Mouse (Mus musculus): ENCODE results near the gene Ythdf1. TPM values are rescaled to one million over a fixed set of nuclear protein-coding genes. Genes with fewer than 3 reads are reported as not detected.

Ythdf1 gene
- polyA plus RNA-seq (2015; fragmentation: Nextera tagmentation; extraction: Ambion mirVana) = 52.0 and 52.2 TPM in 2 replicates

DNA sequence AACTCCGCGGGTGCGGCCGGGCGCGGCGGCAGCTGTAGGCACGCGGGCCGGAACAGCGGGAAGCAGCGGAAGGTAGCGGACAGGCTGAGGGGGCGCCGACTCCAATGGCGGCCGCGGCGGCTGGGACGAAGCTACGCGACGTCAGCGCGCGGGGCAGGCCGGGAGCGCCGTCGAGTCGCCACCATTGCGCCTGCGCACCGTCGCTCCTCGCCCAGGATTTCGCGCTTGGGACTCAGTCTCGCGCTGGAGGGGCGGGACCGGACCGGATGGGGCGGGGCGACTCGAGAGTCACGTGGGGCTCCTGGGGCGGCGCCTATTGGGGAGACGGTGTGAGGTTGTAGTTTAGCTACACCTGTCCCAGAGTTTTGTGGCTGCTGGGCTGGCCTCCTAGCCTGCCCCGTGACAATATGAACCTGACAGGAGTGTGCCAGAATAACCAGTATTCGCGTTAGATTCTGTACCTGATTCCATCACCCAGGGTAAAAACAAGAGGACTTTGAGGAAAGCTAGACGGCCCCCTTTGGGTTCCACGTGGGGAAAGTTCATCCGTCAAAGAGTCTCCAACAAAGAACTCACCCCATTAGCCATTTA lies at the start of gene Ythdf1:
Gene Ythdf1 (minus strand): TSS at position 140 of the 591 bp plus-strand sequence.
- peak within 1 kb of the TSS; percentile 75 for H3K4me2 ChIP-seq
- peak within 1 kb of the TSS; percentile 77 for H3K27ac ChIP-seq
- WGBS = under 1% methylated on average over 50 of the region's 56 CpGs
- peak within 1 kb of the TSS; percentile 84 for H3K4me3 ChIP-seq
- peak; percentile 94 for ATAC-seq (replicated peaks)
- H3K9me3 ChIP-seq = no peaks in the 10 kb centered on the region
- H3K9ac ChIP-seq = peak within 1 kb of the TSS; percentile 93
- H3K4me1 ChIP-seq = peaks cover 34% of the 10 kb centered on the region
- peaks cover 14% of the 10 kb centered on the region; the same call in 1 of the 2 replicates for H3K36me3 ChIP-seq (replicated peaks)
- no peaks in the 10 kb centered on the region for H3K27me3 ChIP-seq (replicated peaks)

- H3K4me1 ChIP-seq = peaks cover 29% of the 10 kb centered on the region
- H3K9ac ChIP-seq = peak within 1 kb of the TSS; percentile 90
- H3K4me3 ChIP-seq = peak within 1 kb of the TSS; percentile 84
- H3K27ac ChIP-seq = peak within 1 kb of the TSS; percentile 86
- no peaks in the 10 kb centered on the region for H3K9me3 ChIP-seq
- peak within 1 kb of the TSS; percentile 87 for H3K4me2 ChIP-seq
- peak; percentile 95 for ATAC-seq (replicated peaks)
- H3K36me3 ChIP-seq (replicated peaks) = peaks cover 14% of the 10 kb centered on the region
- no peaks in the 10 kb centered on the region for H3K27me3 ChIP-seq (replicated peaks)
- under 1% methylated on average over 56 of the region's 57 CpGs for WGBS
These were observed 46.4 kb upstream of the Ythdf1 start, which contains the start of gene Arfgap1 for GRCm38 (mm10) chr2:180967010-180967763. TSS of gene Arfgap1 (plus strand) at chr2:180967225.

DNA sequence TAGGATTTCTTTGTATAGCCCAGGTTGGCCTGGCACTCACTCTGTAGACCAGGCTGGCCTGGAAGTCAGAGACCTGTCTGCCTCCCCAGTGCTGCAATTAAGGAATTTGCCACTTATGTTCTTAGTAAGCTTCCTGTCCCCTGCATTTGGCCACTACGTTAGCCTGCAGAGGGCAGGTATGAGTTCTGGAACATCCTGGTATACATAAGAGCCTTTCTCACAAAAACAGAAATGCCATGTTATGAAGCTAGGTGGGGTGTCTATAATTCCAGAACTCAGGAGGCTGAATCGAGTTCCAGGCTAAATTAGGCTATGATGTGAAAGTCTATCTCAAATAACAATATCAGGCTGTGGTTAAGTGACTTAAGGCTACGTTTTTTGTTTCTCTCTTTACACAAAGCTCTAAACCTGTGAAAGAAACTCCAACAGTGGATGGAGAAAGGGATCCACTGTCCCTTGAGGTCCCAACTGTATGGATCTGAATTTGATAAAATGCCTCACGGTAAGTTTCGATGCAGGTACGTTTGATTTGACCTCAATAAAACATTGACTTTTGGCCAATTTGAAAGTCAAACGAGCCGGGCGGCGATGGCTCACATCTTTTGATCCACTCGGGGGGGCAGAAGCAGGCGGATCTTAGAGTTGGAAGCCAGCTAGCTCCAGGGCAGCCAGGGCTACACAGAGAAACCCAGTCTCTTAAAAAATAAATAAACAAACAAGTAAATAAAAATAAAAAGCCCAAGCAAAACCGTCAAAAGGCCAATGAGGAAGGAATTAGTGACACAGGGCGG lies 45.5 kb upstream of the Ythdf1 start:
- peak overlapping the region; percentile 86 for H3K27ac ChIP-seq
- H3K36me3 ChIP-seq (replicated peaks) = peaks cover 5% of the 10 kb centered on the region; the same call in 1 of the 2 replicates
- no peaks in the 10 kb centered on the region for H3K27me3 ChIP-seq (replicated peaks)
- H3K4me3 ChIP-seq = peak overlapping the region; percentile 84
- H3K4me2 ChIP-seq = peak overlapping the region; percentile 87
- H3K9ac ChIP-seq = peak overlapping the region; percentile 90
- H3K4me1 ChIP-seq = peaks cover 29% of the 10 kb centered on the region
- 13% methylated on average over 14 of the region's 14 CpGs for WGBS
- no peaks in the 10 kb centered on the region for H3K9me3 ChIP-seq
- no peak for ATAC-seq (replicated peaks)

- ATAC-seq (replicated peaks) = no peak
- H3K9ac ChIP-seq = no peak overlapping the region
- WGBS = 3% methylated on average over 5 of the region's 5 CpGs
- no peaks in the 10 kb centered on the region for H3K9me3 ChIP-seq
- no peaks in the 10 kb centered on the region for H3K36me3 ChIP-seq (replicated peaks)
- H3K4me1 ChIP-seq = peaks cover 26% of the 10 kb centered on the region
- no peaks in the 10 kb centered on the region for H3K27me3 ChIP-seq (replicated peaks)
- H3K4me2 ChIP-seq = no peak overlapping the region
- no peak overlapping the region for H3K4me3 ChIP-seq
- no peak overlapping the region for H3K27ac ChIP-seq
These were observed 43.2 kb upstream of the Ythdf1 start for GRCm38 (mm10) chr2:180963956-180964355.

- H3K4me1 ChIP-seq = peaks cover 16% of the 10 kb centered on the region
- no peak overlapping the region for H3K9ac ChIP-seq
- no peaks in the 10 kb centered on the region for H3K9me3 ChIP-seq
- H3K27me3 ChIP-seq (replicated peaks) = no peaks in the 10 kb centered on the region
- H3K4me3 ChIP-seq = no peak overlapping the region
- WGBS = 76% methylated on average over 2 of the region's 2 CpGs
- H3K4me2 ChIP-seq = no peak overlapping the region
- H3K27ac ChIP-seq = no peak overlapping the region
- no peak for ATAC-seq (replicated peaks)
- H3K36me3 ChIP-seq (replicated peaks) = no peaks in the 10 kb centered on the region
These were observed 42.0 kb upstream of the Ythdf1 start for GRCm38 (mm10) chr2:180962616-180963308.

GRCm38 (mm10) chr2:180960187-180960586 lies 39.4 kb upstream of the Ythdf1 start:
- H3K4me1 ChIP-seq = peaks cover 5% of the 10 kb centered on the region
- no peaks in the 10 kb centered on the region for H3K27me3 ChIP-seq (replicated peaks)
- 83% methylated on average over 3 of the region's 3 CpGs for WGBS
- H3K4me3 ChIP-seq = no peak overlapping the region
- no peak overlapping the region for H3K27ac ChIP-seq
- no peak overlapping the region for H3K9ac ChIP-seq
- no peaks in the 10 kb centered on the region for H3K9me3 ChIP-seq
- no peaks in the 10 kb centered on the region for H3K36me3 ChIP-seq (replicated peaks)
- ATAC-seq (replicated peaks) = no peak
- no peak overlapping the region for H3K4me2 ChIP-seq

DNA sequence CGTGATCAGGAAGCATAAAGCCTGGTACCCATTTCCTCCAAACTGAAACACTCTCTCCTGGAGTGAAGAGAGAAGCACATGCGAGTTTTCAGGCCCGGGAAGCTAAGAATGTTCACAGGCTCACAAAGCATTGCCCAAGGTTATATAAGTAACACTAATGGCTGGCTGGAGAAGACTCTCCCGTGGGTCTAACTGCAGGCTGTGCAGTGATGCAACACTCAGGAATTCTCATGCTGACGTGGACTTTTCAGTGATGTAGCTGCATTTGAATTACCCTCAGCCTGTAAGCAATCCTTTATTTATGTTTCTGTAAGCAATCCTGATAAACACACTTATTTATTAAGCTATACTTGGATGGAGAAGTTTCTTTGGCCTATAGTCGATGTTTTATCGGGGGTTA lies 38.9 kb upstream of the Ythdf1 start:
- Histone ChIP-seq H3K9me3 (no peaks in the 10 kb centered on the region), H3K4me1 (peaks cover 10% of the 10 kb centered on the region), H3K27me3 (replicated peaks) (no peaks in the 10 kb centered on the region), H3K36me3 (replicated peaks) (no peaks in the 10 kb centered on the region), H3K4me3 (no peak overlapping the region), H3K9ac (no peak overlapping the region), H3K27ac (no peak overlapping the region), H3K4me2 (no peak overlapping the region)
- WGBS = 79% methylated on average over 7 of the region's 7 CpGs
- no peak for ATAC-seq (replicated peaks)

- Histone ChIP-seq H3K4me3 (peak within 1 kb of the TSS; percentile 60), H3K4me2 (peak within 1 kb of the TSS; percentile 75), H3K27ac (peak within 1 kb of the TSS; percentile 87), H3K9ac (peak within 1 kb of the TSS; percentile 66), H3K9me3 (no peaks in the 10 kb centered on the region), H3K4me1 (peaks cover 38% of the 10 kb centered on the region), H3K27me3 (replicated peaks) (no peaks in the 10 kb centered on the region), H3K36me3 (replicated peaks) (no peaks in the 10 kb centered on the region)
- under 1% methylated on average over 52 of the region's 52 CpGs for WGBS
- peak; percentile 93 for ATAC-seq (replicated peaks)
These were observed 33.6 kb upstream of the Ythdf1 start, which contains the start of gene Nkain4 for GRCm38 (mm10) chr2:180954061-180955047. TSS of gene Nkain4 (minus strand) at chr2:180954699.

GRCm38 (mm10) chr2:180953638-180954037 lies 32.9 kb upstream of the Ythdf1 start:
- no peak for ATAC-seq (replicated peaks)
- Histone ChIP-seq H3K36me3 (replicated peaks) (no peaks in the 10 kb centered on the region), H3K4me2 (peak overlapping the region; percentile 75), H3K4me3 (peak overlapping the region; percentile 60), H3K9ac (peak overlapping the region; percentile 66), H3K27ac (peak overlapping the region; percentile 87), H3K4me1 (peaks cover 38% of the 10 kb centered on the region), H3K9me3 (no peaks in the 10 kb centered on the region), H3K27me3 (replicated peaks) (no peaks in the 10 kb centered on the region)
- 4% methylated on average over 2 of the region's 2 CpGs for WGBS

GRCm38 (mm10) chr2:180952731-180953171 lies 32.0 kb upstream of the Ythdf1 start:
- 4% methylated on average over 9 of the region's 9 CpGs for WGBS
- peaks cover 38% of the 10 kb centered on the region for H3K4me1 ChIP-seq
- peak overlapping the region; percentile 87 for H3K27ac ChIP-seq
- peak; percentile 43 for ATAC-seq (replicated peaks)
- no peaks in the 10 kb centered on the region for H3K36me3 ChIP-seq (replicated peaks)
- no peaks in the 10 kb centered on the region for H3K27me3 ChIP-seq (replicated peaks)
- H3K9ac ChIP-seq = no peak overlapping the region
- H3K4me2 ChIP-seq = peak overlapping the region; percentile 75
- H3K9me3 ChIP-seq = no peaks in the 10 kb centered on the region
- peak overlapping the region; percentile 60 for H3K4me3 ChIP-seq

GRCm38 (mm10) chr2:180949947-180950346 lies 29.2 kb upstream of the Ythdf1 start:
- no peak overlapping the region for H3K9ac ChIP-seq
- no peaks in the 10 kb centered on the region for H3K27me3 ChIP-seq (replicated peaks)
- no peak overlapping the region for H3K4me2 ChIP-seq
- whole genome bisulfite sequencing = 21% methylated on average over 1 of the region's 1 CpGs
- H3K9me3 ChIP-seq = no peaks in the 10 kb centered on the region
- H3K36me3 ChIP-seq (replicated peaks) = no peaks in the 10 kb centered on the region
- H3K4me1 ChIP-seq = peaks cover 36% of the 10 kb centered on the region
- H3K27ac ChIP-seq = no peak overlapping the region
- no peak for ATAC-seq (replicated peaks)
- no peak overlapping the region for H3K4me3 ChIP-seq

Measured in midbrain, embryonic 15.5 days (tissue).